Mouse (Mus musculus): ENCODE results near the gene Mettl16. TPM values are rescaled to one million over a fixed set of nuclear protein-coding genes. Genes with fewer than 3 reads are reported as not detected.
A peak's percentile ranks its signal among the peaks of the same experiment; 100 is the strongest.

Mettl16 gene
- total RNA-seq, 1 experiment from 2014 or later, result 28.1 TPM

DNA sequence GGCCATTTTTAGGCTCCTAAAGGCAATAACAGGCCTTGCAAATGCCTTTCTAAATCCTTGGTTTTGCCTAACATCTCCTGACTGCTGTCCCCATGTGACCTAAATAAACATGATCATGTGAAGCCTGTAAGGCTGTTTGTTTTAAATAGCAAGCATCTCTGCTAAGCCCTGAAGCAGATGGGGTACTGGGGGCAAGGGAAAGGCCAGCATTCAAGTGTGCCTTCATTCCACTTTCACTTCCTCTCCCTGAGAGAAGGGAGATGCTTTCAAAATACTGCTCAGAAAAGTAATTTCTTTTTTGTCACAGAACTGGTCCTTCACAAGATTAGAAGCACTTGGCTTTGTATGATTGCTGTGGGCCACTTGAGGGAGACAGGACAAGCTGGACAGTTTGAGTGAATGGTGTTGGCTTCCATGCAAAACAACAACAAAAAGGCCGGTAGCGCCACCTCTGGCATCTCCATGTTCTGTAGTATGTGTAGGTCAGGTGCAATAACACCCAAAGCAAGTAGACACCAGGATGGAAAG, 57.8 kb downstream of the Mettl16 start:
- no peak for ATAC-seq (replicated peaks; ENCODE audit: insufficient number of reproducible peaks, low FRiP score, low TSS enrichment, poor library complexity, severe bottlenecking)

- no peak for ATAC-seq (replicated peaks; ENCODE audit: insufficient number of reproducible peaks, low FRiP score, low TSS enrichment, poor library complexity, severe bottlenecking)
Observed at GRCm38 (mm10) chr11:74828965-74829550, 58.4 kb downstream of the Mettl16 start.

DNA sequence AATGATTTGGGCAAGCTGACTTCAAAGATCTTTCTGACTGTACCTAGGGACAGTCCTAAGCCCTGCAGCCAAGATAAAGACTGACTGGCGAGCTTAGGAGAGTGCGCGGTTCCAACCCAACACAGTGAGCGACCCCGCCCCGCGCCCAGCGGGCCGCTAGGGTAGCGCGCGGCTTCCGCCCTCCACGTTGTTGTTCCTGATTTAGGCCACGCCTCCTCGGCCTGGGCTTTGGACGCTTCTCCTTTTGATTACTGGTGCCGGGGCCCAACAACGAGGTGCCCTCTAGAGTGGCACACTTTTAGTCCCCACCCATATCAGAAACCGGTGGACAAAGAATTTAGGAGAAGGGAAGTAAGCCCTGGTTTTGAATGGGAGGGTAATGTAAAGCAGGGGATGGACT, 59.2 kb downstream of the Mettl16 start:
- peak; percentile 32 for ATAC-seq (replicated peaks; ENCODE audit: insufficient number of reproducible peaks, low FRiP score, low TSS enrichment, poor library complexity, severe bottlenecking)

DNA sequence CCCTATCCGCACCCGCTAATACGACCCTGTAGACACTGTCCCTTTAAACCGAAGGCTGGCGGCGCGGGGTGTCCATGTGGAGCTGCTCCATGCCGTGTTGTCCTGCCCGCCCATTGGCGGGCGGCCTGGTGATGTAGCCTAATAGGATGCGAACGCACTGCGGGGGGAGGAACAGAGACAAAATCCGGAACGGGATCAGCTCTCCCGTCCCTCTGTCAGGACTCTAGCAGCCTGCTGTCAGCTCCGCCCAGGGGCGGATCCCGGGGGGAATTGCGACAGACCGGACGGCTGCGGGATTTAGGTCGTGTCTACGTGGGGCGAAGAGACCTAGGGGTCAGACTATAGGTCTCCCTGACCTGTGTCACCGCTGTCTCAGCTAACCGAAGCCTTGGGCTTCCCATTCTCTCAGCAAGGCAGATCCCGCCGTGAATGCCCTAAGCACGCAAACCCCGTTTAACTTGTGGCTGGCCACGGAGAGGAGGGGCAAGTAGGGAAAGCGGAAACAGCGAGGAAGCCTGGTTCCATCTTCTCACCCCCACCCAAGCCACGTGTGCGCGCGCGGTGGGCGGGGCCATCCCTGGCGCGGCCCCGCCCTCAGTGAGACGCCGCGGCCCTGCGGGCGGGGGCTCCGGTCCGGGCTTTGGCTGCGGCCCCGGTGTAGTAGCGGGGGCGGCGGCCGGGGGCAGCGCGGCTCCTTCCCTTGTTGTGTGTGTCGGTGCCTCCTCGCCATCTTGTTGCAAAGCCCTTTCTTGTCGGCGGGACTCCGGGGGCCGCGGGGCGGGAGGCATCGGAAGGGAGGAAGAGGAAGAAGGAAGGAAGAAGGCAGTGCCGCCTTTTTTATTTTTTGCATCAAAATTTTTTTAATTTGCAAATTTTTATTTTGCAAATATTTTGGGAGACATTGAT, 59.9 kb downstream of the Mettl16 start, which contains the start of gene Mnt:
Gene Mnt (plus strand): TSS at position 665 of the 906 bp plus-strand sequence.
- ATAC-seq (replicated peaks; ENCODE audit: insufficient number of reproducible peaks, low FRiP score, low TSS enrichment, poor library complexity, severe bottlenecking), result peak; percentile 46

- no peak for ATAC-seq (replicated peaks; ENCODE audit: insufficient number of reproducible peaks, low FRiP score, low TSS enrichment, poor library complexity, severe bottlenecking)
Observed at GRCm38 (mm10) chr11:74831191-74831605, 60.6 kb downstream of the Mettl16 start.

GRCm38 (mm10) chr11:74831606-74832451, 61.2 kb downstream of the Mettl16 start:
- ATAC-seq (replicated peaks; ENCODE audit: insufficient number of reproducible peaks, low FRiP score, low TSS enrichment, poor library complexity, severe bottlenecking), result peak; percentile 23

GRCm38 (mm10) chr11:74832503-74833143, 62.0 kb downstream of the Mettl16 start:
- peak; percentile 4; the same call in 1 of the 2 replicates for ATAC-seq (replicated peaks; ENCODE audit: insufficient number of reproducible peaks, low FRiP score, low TSS enrichment, poor library complexity, severe bottlenecking)

- ATAC-seq (replicated peaks; ENCODE audit: insufficient number of reproducible peaks, low FRiP score, low TSS enrichment, poor library complexity, severe bottlenecking), result no peak
Observed at GRCm38 (mm10) chr11:74833536-74834358, 63.1 kb downstream of the Mettl16 start.

- no peak for ATAC-seq (replicated peaks; ENCODE audit: insufficient number of reproducible peaks, low FRiP score, low TSS enrichment, poor library complexity, severe bottlenecking)
Observed at GRCm38 (mm10) chr11:74834359-74834638, 63.7 kb downstream of the Mettl16 start.

DNA sequence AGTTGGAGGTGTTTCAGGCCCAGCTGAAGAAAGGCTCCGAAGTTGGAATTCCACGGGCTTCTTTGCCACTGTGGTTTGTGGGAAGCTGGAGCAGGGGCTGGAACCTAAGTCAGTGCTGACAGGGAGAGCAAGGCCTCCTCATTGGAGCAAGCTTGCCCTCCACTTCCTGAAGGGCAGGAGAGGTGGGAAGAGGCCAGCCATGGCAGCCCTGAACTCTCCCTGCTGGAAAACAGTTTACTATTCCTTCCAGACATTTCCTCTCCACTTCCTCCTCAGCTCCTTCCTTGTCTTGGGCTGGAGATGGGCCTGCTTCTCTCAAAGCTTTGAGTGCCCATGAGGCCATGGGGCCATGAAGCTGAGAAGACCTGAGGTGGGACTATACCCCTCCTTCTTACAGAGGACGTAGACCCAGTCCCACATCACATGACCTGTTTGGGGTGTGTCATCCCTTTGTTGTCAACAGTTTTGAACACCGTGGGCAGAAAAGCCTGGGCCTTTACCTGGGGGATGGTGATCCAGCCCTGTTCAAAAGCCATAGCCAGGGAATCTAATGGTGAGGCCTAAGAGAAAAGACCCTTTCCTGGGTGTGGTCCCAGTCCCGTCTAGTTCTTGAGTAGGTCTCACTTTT, 64.1 kb downstream of the Mettl16 start:
- no peak for ATAC-seq (replicated peaks; ENCODE audit: insufficient number of reproducible peaks, low FRiP score, low TSS enrichment, poor library complexity, severe bottlenecking)

DNA sequence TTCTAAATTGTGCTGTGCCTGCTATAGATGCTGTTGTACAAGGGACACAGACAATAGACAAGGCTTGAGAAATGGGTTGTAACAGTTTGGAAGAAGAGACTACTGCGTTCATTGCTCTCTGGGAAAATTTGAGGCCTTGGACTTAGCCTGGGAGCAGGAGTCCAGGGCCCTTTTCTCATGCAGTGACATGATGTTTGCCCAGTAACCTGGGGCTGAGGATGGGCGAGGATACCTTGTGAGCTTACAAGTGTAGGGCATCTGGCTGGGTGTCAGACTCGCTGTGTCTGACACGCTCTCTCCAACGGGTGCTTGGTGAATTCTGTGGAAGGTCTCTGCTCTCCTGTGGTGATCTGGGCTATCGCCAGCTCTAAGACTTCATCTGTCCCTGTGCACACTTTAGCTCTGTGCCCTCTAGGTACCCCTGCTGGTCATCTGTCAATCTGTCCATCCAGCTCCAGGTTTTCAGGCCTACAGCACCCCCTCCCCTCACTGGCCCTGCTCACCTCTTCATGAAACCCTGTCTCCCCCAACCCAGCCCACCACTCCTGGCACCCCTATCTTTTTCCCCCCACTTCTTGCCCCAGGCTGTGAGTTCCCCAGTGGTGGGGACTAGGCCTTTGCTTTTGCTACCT, 65.1 kb downstream of the Mettl16 start:
- ATAC-seq (replicated peaks; ENCODE audit: insufficient number of reproducible peaks, low FRiP score, low TSS enrichment, poor library complexity, severe bottlenecking), result no peak

- ATAC-seq (replicated peaks; ENCODE audit: insufficient number of reproducible peaks, low FRiP score, low TSS enrichment, poor library complexity, severe bottlenecking), result no peak
Observed at GRCm38 (mm10) chr11:74836225-74837055, 65.8 kb downstream of the Mettl16 start.

DNA sequence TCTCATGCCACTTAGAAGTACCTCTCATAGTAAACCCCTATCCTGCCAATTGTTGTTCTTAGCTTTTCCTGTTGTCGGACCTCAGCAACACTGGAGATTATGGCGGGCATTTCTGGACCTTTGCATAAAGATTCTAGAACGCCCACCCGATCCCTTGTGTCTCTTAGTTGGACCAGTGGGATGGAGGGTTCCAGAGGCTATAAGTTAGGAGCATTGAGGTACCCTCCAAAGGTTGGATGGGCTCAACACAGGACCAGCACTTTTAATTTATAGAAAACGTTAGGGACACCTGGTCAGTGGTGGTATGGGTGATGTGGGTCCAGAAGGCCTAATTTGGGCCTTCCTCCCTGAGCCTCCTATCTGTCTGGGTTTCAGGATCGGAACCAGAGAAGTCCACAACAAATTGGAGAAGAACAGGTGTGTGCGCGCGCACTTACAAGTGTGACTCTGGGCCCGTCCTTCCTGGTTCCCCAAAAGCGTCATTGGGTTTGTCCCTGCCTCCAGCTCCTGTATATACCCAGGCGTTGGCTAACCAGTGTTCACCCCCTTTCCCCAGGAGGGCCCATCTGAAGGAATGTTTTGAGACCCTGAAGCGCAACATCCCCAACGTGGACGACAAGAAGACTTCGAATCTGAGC, 66.5 kb downstream of the Mettl16 start:
- ATAC-seq (replicated peaks; ENCODE audit: insufficient number of reproducible peaks, low FRiP score, low TSS enrichment, poor library complexity, severe bottlenecking), result peak; percentile 5; the same call in 1 of the 2 replicates

- ATAC-seq (replicated peaks; ENCODE audit: insufficient number of reproducible peaks, low FRiP score, low TSS enrichment, poor library complexity, severe bottlenecking), result peak; percentile 63
Observed at GRCm38 (mm10) chr11:74837694-74838431, 67.2 kb downstream of the Mettl16 start.

- peak; percentile 52 for ATAC-seq (replicated peaks; ENCODE audit: insufficient number of reproducible peaks, low FRiP score, low TSS enrichment, poor library complexity, severe bottlenecking)
Observed at GRCm38 (mm10) chr11:74838441-74838840, 67.8 kb downstream of the Mettl16 start.

All from monocyte, adult 5-6 weeks (primary cell).